Mouse (Mus musculus): ENCODE results near the gene Borcs5.
A peak's percentile ranks its signal among the peaks of the same experiment; 100 is the strongest.
"Not testable (repeated sequence)": the region's sequence is repeated elsewhere in the genome, so short reads cannot be mapped to it uniquely, and the experiment has no call there.

The Borcs5 gene

GRCm38 (mm10) chr6:134630447-134630846 lies 8.9 kb upstream of the Borcs5 start:
- no peak for DNase-seq

DNA sequence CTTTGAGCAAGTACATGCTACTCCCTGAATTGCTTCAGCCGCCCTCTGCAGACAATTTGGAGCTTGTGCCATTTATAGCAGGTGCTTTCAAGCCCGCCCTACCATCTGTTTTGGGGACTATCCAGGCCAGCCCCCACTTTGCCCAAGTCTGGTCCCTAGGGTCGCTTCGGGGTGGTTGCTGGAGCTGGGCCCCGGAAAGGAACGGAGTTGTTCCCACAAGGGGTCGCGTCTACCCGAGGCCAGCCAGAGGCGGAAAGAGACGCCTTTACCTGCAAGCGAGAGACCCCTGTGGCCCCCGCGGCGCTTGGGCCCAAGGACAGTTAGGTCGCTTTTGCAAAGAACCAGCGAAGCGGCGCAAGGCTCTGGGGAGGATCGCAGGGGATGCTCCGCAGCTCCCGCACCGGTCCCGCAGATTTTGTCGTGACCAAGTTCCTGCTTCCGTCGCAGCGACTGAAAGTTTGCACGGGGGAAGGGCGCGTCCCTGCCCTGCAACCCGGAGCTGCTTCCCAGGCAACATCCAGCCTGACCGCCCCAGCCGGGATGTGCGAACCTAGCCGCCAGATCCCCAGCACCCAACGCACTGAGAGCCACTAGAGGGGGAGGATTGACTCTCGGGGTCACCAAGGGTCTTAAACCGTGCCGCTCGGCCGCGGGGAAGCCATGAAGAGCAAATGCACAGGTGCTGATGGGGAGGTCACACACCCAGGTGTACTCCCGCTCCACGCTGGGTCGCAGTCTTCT lies 7.2 kb upstream of the Borcs5 start, which contains the start of gene Mansc1:
Gene Mansc1, minus strand, starts transcription at position 542 of the 741 bp plus-strand sequence.
- peak; percentile 80 to 84 for DNase-seq

DNA sequence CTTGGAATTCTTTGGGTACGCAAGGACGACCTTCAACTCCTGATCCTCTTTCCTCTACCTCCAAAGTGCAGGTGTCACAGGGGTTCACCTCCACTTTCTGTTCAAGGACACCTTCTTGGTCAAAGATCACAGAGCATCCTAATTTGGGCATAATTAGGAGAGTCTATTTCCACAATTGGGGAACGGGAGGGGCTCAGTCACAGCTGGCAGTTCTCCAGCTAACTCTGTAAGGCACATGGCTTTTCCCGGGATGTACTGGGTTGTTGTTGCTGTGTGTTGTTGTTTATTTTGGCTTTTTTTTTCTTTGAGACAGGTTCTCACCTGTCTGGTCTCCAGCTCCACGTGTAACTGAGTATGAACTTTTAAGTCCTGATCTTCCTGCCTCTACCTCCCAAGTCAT lies 6.6 kb upstream of the Borcs5 start:
- peak; percentile 33 to 46 for DNase-seq

DNA sequence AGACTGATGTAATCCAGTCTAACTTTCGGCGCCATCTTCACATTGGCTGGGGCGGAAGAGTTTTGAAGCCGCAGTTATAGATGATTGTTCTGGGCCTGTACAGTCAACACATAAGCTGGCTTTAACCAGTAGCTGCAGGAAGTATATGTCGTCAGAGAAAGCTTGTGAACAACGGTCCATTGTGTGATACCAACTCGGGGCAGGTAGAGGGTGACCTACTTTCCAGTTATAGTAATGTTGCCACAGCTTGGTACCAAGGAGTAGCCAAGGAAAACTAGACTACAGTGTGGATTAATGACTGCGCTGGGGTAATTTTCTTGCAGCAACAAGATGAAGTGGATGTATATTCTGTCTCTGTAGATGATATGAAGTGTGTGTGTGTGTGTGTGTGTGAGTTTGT lies 5.8 kb upstream of the Borcs5 start:
- no peak for DNase-seq

- no peak for DNase-seq
These were observed 2.8 kb upstream of the Borcs5 start for GRCm38 (mm10) chr6:134636476-134636875.

DNA sequence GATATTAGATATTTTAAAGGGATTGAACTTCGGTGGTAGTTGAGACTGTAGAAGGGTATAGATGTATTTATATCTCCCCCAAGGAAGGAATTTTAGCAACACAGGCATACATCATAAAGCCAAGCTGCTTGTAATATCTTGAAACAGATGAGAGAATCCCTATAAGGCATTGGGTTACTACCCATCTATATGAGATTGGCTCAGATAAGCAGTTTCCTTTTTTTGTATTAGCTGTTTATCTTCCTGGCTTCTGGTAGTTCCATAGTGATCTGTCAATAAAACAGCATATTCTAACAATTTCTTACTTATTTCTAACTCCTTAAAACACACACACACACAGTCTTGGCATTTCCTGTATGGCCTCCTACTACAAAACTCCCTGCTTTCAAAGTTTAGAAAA lies 590 bp downstream of the Borcs5 start:
- DNase-seq, result no peak

GRCm38 (mm10) chr6:134640485-134641475 lies 1.5 kb downstream of the Borcs5 start:
- DNase-seq, result peak; percentile 97 to 98

DNA sequence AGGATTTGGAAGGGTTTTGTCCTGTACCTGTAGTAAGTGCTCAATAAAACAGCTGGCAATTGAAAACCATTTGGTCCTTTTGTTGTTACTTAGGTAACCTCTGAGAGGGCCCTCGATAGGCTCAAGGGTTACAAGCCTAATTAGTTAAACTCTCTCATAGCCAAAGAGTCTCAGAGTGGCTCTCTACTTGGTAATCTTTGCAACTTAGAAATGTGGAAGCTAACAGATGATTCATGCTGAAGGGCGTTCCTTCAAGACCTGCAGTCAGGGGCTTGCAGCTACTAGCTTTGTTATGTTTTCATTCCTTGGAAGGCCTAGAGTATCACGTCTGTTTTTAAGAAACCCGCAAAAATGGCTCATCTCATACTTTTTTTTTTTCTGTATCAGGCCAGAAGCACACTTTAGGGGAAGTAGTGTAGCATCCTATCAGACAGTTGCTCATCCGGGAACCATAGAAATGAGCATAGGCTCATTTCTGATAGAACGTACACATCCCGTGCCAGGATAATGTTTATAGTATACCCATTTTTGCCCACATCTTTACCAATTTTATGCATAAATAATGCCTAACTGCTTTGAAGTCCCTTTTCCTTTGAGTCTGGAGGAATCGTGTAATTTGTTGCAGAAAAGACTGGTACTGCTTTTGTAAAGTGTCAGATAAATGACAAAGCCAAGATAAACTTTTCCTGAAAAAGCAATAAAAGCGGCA lies 2.6 kb downstream of the Borcs5 start:
- no peak for DNase-seq

DNA sequence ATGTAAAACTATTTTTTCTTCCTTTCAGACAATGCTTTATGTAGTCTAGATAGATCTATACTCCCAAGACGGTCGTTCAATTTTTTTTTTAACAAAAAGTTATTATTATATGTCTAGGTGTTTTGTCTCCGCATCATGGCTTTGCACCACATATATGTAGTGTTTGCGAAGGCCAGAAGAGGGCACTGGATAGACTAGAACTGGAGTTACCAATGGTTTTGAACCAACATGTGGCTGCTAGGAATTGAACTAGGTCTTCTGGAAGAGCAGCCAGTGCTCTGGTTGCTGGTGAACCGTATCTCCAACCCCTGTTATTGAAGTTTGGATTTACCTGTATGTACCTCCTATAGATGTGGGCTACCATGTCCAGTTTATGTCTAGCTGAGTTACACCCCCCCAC lies 4.0 kb downstream of the Borcs5 start:
- DNase-seq, result peak in 1 of 2 experiments; percentile 20

GRCm38 (mm10) chr6:134646835-134647234 lies 7.5 kb downstream of the Borcs5 start:
- no peak for DNase-seq

GRCm38 (mm10) chr6:134647621-134648020 lies 8.3 kb downstream of the Borcs5 start:
- DNase-seq, result no peak

DNA sequence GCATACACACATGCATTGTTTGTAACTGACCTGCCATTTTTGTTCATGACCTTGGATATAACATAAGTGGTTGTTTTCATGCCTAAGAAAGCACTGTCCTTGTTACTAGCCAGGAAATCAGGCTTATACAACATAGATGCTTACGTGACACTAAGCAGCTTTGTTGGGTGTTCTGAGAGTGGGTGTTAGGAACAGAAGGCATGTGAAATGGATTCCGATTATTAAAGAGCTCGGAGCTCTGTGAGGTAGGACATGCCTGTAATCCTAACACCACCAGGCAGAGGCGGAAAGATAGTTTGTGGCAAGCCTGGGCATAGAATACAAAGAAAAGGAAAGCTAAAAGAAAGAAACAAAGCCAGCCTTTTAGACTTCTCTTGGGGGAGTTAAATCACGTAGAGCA lies 9.0 kb downstream of the Borcs5 start:
- no peak for DNase-seq

DNA sequence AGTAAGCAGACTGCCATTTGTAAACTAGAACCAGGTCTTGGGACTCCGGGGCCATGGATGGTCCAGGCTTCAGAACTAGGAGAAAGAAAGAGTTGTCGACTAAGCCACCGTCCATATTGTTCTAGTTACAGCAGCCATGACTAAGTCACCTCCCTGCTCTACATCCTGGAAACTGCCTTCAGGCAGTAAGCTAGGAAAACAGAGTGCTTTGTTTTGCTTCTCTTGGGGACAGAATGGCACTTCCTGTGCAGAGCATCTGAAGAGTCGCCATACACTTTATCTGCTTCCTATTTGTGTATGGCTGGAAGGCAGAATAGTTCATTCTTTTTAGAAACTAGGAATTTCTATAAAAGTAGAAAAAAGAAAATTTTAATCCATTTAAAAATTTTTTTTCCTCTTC lies 17.2 kb downstream of the Borcs5 start:
- DNase-seq, result no peak

- DNase-seq, result peak; percentile 64 to 71
These were observed 20.0 kb downstream of the Borcs5 start for GRCm38 (mm10) chr6:134659108-134659958.

DNA sequence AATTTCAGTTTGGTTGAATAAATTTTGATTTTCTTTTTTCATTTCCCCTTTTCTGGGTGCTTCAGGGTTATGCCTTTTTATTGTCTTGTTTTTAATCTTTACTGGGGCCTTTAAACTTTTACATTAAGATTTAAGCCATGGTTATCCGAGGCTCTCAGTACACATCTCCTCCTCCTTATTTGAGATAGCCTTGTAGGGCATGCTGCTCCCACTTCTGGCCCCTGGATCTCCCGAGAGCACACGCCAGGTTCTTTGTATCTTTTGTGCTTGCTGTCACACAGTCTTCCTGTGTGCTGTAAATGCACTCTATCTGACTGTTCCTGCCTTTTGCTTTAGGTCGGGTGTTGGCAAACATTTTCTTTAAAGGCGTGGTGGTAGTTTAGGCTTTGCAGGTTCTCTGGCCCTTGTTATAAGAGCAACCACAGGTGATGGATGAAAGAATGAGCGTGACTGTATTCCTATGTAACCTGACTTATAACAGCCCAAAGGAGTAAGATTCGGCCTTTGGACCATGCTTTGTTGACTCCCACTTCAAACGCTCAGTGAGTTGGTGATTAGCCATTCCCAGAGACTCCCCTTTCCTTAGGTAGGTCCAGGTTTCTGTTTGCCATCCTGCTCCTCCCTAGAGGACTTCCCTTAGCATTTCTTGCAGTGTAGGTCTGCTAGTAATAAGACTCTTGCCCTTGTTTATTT lies 21.6 kb downstream of the Borcs5 start:
- no peak for DNase-seq

- no peak for DNase-seq
These were observed 25.3 kb downstream of the Borcs5 start for GRCm38 (mm10) chr6:134664573-134664972.

DNA sequence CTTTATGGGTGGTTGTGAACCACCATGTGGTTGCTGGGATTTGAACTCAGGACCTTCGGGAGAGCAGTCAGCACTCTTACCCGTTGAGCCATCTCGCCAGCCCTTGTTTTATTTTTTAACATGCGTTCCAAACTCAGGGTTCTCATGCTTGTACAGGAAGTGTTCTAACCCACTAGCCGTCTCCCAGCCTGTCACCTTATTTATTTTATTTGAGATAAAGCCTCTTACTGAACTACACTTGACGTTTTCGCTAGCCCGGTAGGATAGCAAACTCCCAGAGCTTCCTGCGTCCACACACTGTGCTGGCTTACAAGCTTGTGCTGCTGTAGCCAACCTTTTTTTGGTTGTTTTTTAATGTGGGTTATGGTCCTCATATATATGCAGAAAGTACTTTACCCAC lies 26.5 kb downstream of the Borcs5 start:
- no peak for DNase-seq

DNA sequence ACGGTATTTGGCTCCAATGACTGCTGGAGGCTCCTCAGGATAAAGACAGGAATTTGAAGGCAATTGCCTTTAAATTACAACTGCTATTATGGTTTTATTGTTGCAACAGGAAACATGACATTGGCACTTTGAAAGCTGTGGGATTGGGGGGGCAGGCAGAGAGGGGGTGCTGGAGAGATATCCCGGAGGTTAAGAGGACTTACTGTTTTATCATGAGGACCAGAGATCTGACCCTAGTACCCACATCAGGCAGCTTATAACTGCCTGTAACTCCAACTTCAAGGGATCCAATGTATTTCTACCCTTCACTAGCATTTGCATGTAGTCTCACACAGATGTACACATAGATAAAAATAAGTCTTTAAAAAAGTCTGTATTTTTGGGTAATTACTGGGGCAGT lies 29.2 kb downstream of the Borcs5 start:
- DNase-seq, result no peak

DNA sequence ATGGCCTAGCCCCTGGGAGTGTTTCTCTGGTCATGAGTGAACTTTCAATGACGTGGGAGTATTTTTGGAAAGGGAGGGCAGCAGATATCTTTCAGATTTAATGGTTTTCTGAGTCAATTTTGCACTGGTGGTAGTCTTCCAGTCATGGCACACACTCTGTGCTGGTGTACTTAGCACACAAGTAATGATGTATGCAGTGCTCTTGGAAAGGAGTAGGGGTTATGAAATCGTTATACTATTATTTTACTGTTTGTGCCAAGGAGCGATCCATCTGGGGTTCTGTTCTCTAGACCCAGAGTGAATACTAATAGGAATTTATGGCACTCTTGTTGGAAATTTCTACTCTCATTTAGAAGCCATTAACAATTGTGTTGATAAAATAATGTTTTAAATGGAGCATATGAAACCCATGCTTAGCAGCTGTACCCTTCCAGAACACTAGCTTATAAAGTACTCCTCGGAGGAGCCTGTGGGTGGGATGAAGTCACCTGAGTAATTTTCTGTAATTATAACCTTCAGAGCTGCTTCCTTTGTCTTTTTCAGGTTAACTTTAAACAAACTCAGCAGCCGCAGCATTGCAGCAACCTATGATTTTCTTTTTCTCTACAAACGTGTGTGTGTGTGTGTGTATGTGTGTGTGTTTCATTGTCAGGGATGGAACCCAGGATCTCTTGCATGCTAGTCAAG lies 30.0 kb downstream of the Borcs5 start:
- DNase-seq, result no peak

DNA sequence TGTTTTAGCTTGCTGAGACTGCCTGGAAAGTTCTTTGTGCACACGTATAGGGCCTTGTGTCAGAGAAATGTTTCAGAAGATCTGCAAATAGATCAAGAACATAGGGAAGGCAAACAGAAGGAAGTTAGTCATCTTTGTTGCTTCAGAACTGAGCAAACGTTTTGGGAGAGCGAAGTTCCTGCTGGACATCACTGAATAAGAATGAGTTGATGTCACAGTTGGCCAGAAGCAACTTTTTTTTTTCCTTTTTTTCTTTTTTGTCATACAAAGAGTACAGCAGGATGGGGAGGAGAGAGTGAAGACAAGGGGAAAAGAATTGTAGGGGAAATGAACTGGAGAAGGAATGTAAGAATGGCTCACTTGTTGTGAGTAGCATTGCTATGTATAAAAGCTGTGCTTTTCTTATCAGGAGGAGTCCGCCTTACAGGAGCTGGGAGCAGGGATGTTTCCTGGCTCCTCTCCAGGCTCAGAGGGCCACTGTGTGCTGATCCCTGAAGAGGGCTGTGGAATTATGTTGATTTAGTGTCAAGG lies 31.6 kb downstream of the Borcs5 start:
- DNase-seq, result peak in 1 of 2 experiments; percentile 25

- DNase-seq, result not testable (repeated sequence)
These were observed 34.4 kb downstream of the Borcs5 start for GRCm38 (mm10) chr6:134673712-134674111.
